Mouse (Mus musculus): ENCODE measurements around the gene Tnfrsf17.
A peak's percentile ranks its signal among the peaks of the same experiment; 100 is the strongest.
"Not testable (repeated sequence)": the region's sequence is repeated elsewhere in the genome, so short reads cannot be mapped to it uniquely, and the experiment has no call there.

The Tnfrsf17 gene

DNA sequence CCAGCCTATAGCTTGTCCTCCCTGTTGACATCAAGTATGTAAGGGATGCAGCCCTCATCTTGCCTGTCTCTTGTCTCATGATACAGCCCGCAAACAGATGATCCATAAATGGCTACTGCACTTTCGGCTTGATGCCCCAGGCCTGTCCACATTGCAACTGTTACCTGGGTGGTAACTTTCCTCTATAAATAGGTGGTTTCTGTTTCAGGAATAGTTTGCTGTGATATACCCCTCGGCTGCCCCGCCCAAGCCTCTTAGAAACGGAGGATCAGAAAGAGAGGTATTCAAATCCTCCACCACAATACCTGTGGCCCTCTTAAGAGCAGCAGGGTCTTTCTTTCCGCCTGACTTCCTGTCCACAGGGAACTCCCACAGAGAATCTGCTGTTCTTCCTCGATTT, at the start of gene Tnfrsf17:
Gene Tnfrsf17, plus strand, starts transcription at position 301 of the 400 bp plus-strand sequence.
- no peak for DNase-seq (ENCODE audit: low read depth)

DNA sequence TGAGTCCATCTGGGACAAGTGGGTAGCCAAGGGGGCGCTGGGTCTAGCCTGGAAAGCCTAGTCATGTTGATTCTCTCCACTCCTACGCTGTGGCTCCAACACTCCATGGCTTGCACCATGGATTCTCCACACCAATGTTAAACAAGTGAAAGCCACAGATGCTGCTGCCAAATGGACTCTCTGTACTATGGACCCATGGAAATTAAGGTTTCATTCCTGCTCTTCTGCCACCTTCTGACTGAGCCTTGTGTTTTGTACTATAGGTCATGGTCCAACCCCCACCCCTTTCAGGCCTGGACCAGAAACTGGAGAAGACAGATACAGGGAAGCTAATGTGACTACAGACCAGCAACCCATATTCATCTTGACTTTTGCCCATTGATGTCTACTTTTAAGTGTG, 47.1 kb upstream of the Tnfrsf17 start:
- no peak for DNase-seq (ENCODE audit: low read depth)

DNA sequence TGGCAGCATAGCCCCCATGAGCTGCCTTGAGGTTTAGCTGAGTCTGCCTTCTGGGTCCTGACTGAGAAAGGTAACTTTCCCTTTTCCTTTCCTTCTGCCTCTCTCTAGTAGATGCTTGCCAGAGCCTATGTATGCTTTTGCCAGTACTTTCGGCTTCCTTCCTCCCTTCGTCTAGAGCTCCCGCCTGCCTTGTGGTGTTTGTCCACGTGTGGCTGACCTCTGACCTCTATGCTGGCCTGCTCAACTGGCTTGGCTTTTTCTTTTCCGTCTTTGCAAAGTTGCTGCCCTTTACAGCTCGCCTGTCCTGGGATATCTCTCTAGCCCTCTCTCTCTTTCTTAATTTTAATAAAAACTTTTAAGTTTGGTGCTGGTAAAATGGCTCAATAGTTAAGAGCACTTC, 43.8 kb upstream of the Tnfrsf17 start:
- no peak for DNase-seq (ENCODE audit: low read depth)

DNA sequence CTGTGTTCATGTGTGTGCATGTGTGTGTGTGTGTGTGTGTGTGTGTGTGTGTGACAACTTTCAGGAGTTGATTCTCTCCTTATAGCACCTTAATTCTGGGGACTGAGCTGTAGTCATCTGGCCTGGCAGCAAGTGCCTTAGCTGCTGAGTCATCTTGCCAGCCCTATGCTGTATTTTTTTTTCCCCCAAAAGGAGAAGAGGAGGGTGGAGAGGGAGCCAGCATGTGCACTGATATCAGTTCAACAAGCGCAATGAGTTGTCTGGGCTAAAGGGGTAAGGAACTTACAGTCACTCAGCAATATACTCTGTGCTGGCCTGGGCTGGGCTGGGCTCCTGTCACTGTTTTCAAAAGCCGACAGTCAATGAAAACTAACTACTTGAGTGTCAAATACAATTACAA, 43.0 kb upstream of the Tnfrsf17 start:
- no peak for DNase-seq (ENCODE audit: low read depth)

DNA sequence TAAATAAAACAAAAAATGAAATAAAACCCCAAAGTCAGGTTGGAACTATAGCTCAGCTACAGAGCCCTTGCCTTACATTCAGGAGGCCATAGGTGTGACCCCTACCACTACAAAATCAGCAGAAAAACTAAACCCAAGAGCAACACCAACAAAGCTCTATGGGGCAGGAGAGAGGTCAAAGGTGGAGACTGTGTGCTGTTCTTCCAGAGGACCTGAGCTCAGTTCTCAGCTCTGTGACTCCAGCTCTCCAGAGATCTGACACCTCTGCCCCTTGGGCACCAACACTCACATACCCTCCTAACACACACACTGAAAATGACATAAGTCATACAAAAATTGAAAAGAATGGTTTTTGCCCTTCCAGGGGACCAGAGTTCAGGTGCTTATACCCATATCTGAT, 42.5 kb upstream of the Tnfrsf17 start:
- DNase-seq (ENCODE audit: low read depth), result no peak

DNA sequence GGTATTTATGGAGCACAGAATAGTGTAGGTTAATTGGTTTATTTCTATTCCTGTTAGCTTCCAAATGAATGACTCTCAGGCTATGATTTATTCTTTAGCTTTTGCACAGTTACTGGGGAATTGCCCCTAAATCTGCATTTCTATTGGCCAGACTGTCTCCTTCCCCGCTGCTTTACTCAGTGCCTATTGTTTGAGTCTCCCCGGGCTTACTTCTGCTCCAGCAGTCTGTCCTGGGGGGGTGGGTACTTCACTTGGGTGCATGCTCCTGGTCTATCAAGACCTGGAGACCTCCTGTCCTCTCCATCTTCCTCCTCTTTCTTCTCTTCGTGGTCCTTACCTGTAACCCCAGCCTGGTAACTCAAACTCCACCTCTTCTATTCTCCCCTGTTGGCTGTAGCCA, 36.7 kb upstream of the Tnfrsf17 start:
- no peak for DNase-seq (ENCODE audit: low read depth)

DNA sequence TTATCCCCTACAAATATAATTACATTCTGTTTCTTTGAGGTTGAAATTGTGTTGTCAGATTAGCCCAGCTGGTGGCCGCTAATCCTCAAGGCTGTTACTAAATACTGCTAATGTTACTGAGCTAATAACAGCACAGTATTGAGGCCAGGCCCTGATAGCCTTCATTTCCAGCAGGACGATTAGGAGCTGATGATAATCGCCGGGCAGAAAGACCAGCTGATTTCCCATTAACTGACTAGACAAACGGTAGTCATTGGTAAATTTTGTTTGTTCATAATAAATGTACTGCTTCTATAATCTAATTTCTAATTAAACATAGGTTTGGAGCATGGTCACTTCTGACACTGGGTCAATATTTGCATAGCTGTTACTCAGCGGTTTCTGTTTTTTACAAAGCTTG, 34.8 kb upstream of the Tnfrsf17 start:
- no peak for DNase-seq (ENCODE audit: low read depth)

DNA sequence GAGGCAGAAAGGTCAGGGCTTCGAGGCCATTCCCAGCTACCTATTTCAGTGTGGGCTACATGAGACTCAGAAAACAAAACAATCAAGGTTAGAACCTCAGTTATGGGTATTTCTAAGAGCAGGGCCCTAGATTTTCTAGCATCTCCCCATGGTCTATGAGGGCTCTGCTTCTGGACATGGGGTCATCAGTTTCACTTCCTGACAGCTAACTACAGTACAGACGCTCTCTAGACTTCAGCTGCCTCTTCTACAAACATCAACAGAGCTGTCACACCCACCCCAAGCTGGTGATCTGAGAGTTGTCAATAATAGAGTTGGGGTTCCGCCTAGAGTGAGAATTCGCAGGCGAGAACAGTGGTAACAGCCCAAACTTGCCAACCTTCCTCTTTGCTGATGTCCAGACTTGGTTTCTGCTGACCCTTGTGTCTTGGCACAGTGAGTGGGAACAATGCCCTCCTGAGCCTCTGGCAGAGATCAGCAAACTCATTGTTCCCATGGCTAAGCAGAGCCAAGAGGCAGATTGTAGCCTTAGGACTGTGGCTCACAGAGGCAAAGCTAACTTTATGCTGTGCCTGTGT, 30.9 kb upstream of the Tnfrsf17 start:
- DNase-seq (ENCODE audit: low read depth), result no peak

DNA sequence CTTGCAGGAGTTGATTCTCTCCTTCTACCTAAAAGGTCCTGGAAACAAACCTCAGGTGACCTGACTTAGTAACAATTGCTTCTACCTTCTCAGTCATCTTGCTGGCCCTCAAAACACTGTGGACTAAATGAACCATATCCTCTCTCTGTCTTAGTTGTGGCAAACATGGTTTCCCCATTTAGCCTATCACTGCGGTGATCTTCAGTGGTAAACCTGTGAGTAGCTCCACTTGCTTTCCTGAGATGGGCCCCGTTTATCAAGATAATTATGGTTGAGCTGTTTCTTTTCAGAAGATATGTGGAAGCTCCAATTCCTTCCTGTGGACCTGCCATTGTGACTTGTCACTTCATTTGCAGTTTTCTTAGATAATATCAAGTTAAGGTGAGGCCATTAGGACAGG, 28.7 kb upstream of the Tnfrsf17 start:
- peak; percentile 49 for DNase-seq (ENCODE audit: low read depth)

DNA sequence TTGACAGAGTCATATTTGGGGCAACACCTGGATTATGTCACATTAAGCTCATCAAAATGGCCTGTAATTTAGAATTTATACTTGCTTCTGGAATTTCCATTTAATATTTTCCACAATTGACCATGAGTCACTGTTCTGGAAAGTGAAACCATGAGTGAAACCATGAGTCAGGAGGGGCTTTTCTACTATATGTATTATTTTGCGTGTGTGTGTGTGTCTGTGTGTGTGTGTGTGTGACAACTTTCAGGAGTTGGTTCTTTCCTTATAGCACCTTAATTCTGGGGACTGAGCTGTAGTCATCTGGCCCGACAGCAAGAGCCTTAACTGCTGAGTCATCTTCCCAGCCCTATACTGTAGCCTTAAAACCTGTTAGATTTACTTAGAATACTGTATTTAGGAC, 27.7 kb upstream of the Tnfrsf17 start:
- DNase-seq (ENCODE audit: low read depth), result peak; percentile 50

DNA sequence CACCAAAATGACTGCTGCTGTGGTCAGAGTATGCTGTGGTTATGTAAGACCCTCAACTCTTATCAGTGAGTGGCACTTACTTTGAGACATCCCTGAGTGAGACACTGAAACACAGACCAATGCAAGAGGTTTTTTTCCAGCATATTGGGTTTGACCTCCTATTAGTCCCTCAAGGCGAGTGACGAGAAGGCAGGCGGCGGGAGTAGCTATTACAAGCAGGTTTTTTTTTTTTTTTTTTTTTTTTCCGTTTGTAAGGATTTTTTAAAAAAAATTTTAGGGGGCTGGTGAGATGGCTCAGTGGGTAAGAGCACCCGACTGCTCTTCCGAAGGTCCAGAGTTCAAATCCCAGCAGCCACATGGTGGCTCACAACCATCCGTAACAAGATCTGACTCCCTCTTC, 24.7 kb upstream of the Tnfrsf17 start:
- DNase-seq (ENCODE audit: low read depth), result not testable (repeated sequence)

DNA sequence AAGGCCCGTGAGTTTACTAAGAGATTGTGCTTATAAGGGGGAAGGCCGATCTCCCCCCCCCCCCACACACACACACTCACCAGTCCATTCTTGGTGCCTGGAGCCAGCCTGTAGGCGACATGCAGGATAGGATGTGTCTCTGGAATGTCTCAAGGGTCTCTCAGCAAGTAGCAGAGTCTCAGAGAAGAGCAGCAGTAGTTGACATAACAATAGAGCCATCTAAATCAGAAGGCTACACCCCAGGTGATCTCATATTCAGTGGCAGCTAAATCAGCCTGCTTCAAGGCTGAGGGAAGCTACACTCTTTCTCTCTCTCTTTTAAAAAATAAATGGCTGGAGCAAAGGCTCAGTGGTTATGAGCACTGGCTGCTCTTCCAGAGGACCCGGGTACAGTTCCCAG, 18.0 kb upstream of the Tnfrsf17 start:
- DNase-seq (ENCODE audit: low read depth), result not testable (repeated sequence)

DNA sequence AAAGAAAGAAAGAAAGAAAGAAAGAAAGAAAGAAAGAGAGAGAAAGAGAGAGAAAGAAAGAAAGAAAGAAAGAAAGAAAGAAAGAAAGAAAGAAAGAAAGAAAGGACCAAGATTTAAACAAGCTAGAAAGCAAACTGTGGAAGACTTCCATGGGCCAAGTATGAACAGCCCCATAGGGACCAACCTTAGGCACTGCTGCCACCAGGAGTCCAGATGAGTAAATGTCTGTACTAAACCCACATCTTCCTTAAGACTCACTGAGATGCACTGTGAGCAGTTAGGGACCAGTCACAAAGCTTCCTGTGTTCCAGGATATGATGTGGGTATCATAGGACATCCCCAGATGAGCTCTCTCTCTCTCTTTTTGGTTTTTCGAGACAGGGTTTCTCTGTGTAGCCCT, 15.9 kb upstream of the Tnfrsf17 start:
- DNase-seq (ENCODE audit: low read depth), result peak; percentile 49

DNA sequence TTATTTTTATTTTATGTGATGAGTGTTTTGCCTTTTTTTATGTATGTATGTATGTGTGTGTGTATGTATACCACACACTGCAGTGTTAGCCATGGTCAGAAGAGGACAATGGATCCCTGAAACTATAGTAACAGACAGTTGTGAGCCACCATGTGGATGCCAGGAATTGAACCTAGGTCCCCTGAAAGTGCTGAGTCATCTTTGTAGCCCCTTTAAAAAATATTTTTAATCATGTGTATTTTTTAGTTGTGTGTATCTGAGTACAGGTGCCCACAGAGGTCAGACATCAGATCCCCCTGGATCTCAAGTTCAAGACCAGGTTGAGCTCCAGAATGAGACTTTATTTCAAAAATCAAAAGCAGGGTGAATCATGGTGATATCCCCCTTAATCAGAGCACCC, 9.9 kb upstream of the Tnfrsf17 start:
- no peak for DNase-seq (ENCODE audit: low read depth)

DNA sequence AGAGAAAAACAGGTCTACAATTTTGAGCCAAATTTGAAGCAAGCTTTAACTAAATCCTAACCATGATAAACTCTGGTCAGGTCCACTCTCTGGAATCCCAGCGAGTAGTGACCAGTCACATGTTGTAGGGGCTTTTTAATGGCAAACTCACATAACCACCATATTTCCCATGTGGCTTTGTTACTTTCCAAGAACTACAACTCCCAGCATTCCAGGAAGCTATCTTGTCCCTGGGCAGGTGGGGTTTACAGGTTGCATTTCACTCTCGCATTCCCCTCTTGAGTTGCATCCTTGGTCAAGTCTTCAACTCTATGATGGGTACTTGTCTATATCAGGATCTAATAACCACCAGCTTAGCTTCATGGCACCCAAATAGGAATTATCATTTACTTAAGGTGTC, 8.1 kb upstream of the Tnfrsf17 start:
- no peak for DNase-seq (ENCODE audit: low read depth)

DNA sequence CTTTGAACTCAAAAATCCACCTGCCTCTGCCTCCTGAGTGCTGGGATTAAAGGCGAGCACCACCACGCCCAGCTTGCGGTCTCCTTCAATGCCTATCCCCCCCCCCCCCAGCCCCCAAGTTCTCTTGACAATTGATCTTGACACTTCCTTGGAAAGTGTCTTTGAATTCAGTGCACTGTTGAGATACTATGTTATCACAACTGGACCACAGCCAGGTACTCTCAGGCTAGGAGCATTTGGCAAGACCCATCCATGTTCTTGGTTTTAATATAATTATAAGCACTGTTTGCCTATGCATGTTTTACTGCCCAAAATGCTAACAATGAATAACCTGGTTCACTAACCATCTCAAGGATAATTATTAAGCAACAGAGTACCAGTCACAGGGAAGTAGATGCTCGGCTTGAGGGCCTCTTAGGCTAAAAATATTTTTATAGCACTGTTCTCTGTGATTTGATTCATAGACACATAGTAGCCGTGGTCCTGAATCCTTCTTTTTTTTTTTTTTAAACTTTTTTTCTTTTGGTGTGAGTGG, 2.2 kb downstream of the Tnfrsf17 start:
- no peak for DNase-seq (ENCODE audit: low read depth)

DNA sequence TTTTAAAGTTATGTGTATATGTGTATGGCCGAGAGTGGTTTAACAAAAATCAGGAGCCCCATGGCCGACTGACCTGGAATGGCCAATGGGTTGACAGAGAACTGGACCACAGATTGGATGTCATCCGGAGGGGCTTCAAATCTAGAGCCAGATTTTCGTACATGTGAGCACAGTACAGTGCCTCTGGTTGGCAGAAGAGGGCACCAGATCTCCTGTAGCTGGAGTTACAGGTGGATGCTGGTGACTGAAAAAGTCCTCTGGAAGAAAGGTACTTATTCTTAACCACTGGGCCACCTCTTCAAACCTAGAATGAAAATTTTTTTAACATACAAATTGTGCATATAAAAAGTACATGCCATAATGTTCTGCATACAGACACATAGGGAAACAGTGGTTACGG, 3.1 kb downstream of the Tnfrsf17 start:
- no peak for DNase-seq (ENCODE audit: low read depth)

DNA sequence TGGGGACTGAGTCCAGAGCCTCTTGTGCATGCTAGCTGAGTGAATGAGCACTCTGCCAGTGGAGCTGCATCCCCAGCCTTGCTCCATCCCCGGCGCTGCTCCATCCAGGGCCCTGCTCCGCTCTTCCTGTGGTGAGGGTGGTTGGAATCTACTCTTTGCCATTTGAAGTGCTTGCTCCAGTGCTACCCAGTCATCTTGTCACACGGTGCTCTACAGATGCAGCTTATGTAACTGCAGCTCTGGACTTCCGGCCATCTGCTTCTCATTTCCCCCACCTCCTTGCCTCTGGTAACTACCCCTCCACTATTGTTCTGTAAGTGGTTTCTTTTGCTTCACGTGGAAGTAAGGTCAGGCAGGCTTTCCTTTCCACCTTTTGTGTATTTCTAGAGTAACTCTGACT, 3.7 kb downstream of the Tnfrsf17 start:
- no peak for DNase-seq (ENCODE audit: low read depth)

DNA sequence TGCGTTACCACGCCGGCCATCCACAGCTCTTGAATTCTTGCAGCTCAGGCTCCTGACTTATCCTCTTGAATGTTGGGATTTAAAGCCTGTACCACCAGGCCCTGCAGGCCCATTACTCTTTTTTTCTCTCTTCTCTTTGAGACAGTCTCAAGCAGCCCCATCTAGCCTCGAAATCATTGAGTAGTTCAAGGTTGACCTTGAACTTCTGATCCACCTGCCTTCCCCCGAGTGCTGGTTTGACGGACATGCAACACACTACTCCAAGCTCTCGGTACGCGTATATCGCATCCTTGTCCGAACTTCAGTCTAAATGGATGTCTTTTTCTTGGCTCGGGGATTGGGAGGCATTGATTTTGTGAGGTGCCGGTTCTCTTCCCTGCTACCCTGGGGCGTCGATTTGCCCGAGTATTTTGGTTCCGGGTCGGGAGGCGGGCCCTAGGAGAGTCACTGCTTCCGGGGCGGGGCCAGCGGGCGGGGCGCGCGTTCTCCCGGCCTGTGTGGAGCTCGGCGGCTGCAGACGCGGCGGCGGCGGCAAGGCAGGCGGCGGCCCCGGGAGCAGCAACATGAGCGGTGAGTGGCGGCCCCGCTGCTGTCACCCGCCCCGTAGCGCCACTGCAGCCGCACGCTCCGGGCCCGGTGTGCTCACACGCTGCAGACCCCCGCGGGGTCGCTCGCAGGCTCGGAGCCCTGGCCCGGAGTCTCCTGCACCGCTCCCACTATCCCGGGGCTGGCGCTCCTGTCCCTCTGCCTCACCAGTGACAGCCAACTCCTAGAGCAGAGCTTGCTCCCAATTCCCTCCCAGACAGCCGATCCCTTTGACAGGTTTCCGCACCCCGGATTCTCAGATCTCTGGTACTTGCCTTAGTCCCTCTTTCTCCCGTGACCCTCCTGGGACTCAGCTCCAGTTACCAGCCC, 9.1 kb downstream of the Tnfrsf17 start, which contains the start of gene Snx29:
Gene Snx29, plus strand, starts transcription at position 500 of the 915 bp plus-strand sequence.
- peak; percentile 98 for DNase-seq (ENCODE audit: low read depth)

DNA sequence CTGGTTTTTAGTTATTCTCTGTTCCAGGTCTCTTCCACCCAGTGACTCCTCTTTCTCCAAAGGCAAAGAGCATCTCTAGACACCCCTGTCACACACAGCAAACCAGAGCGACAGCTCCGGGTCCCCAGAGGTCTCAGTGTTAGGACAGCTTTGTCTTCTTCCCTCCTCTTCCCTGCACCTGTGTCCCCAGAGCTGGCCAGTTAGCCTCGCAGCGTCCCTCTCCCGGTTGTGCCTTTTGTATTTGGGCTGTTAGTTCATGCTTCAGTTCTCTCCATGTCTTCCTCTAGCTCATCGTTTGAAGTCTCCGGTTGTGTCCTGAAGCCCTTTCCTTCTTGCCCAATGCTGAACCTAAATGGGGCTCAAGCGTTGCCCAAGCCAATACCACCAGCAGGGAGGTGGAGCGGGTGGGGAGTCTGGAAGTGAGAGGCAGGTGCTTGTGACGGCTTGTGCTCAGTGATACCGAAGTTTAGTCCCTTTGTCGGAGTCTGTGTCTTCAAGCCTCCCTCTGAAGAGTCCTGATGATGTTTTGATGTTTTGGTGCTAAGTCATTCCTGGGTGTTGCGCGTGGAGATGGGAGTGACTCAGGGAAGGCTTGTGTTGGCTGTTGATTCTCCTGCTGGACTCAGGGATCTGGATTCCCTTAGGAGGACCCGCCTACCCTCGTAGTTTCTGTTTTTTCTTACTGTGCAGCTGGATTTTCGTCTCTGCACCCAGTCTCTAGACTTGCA, 9.9 kb downstream of the Tnfrsf17 start:
- DNase-seq (ENCODE audit: low read depth), result peak; percentile 52

DNA sequence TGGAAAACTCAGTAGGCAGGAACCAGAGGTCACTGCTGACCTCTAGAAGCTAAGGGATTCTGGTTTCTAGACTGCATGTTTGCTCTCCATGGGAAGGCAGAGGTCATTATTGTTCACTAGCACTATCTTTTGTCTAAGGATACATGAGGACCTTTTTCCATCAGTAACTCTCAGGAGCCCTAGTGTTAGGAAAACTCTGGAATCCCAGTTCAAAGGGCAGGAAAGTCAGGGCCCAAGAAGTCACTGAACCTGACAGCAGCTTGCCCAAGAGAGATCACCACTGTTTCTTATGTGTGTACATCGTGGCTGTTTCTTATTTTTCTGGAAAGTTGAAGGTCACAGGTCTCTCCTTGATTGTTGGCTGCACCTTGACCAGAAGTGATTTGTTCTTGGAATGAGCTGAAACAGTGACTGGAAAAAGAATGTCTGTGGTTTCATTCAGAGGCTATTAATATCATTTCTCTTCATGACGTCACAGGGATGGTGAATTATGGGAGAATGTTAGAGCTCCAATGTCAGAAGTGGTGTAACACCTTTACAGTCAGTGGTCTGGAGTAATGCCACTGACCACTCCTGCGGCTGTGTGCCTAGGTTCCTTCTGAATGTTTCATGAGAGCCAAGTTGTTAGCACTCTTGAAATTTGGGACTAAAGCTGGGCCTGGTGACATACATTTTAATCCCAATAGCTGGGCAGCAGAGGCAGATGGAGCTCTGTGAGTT, 16.6 kb downstream of the Tnfrsf17 start:
- no peak for DNase-seq (ENCODE audit: low read depth)

DNA sequence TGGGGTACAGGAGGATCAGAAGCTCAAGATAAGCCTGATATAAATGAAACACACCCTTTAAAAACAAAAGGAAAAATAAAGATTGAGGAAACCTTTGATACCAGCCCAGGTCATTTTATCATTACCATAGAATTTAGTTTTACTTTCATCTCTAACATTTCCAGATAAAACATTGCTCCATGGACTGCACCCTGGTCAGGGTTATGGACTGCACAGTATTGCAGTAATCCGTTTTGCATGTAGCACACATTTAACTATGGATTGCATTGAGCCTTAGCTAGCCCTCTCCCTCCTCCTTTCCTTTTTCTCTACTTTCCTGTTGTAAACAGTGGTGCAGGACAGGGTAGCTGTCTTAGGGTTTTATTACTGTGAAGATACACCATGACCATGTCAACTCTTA, 17.4 kb downstream of the Tnfrsf17 start:
- DNase-seq (ENCODE audit: low read depth), result no peak
